Mouse (Mus musculus): ENCODE measurements around the gene Tmub2. TPM values are rescaled to one million over a fixed set of nuclear protein-coding genes. Genes with fewer than 3 reads are reported as not detected.

The Tmub2 gene
- polyA plus RNA-seq, 1 experiment from 2014 or later, result 30.9 TPM

Other genes starting within 250 kb of the Tmub2 start
- gene Cd300lg, start 243.4 kb upstream of the Tmub2 start, polyA plus RNA-seq (2018), result 0.19 to 0.50 TPM (median 0.22 TPM) in 3 replicates
- not detected in 3 replicates for gene Mpp2, start 196.4 kb upstream of the Tmub2 start, polyA plus RNA-seq (2018)
- not detected in 3 replicates for gene Ppy, start 183.6 kb upstream of the Tmub2 start, polyA plus RNA-seq (2018)
- gene Pyy, start 177.1 kb upstream of the Tmub2 start, polyA plus RNA-seq (2018), result not detected in 3 replicates
- not detected in 3 replicates for gene Nags, start 139.4 kb upstream of the Tmub2 start, polyA plus RNA-seq (2018)
- 4.6 to 11.0 TPM (median 10.6 TPM) in 3 replicates for gene Tmem101, start 128.5 kb upstream of the Tmub2 start, polyA plus RNA-seq (2018)
- 28.1 to 59.1 TPM (median 48.0 TPM) in 3 replicates for gene Lsm12, start 99.6 kb upstream of the Tmub2 start, polyA plus RNA-seq (2018)
- gene G6pc3, start 95.3 kb upstream of the Tmub2 start, polyA plus RNA-seq (2018), result 17.7 to 29.9 TPM (median 27.6 TPM) in 3 replicates
- gene Hdac5, start 54.8 kb upstream of the Tmub2 start, polyA plus RNA-seq (2018), result 31.9 to 58.0 TPM (median 47.9 TPM) in 3 replicates
- 0.22 to 4.2 TPM (median 1.5 TPM) in 3 replicates for gene BC030867, start 36.0 kb upstream of the Tmub2 start, polyA plus RNA-seq (2018)
- not detected in 3 replicates for gene Asb16, start 16.2 kb upstream of the Tmub2 start, polyA plus RNA-seq (2018)
- 14.9 to 36.0 TPM (median 29.4 TPM) in 3 replicates for gene Atxn7l3, start 11.7 kb downstream of the Tmub2 start, polyA plus RNA-seq (2018)
- gene Ubtf, start 34.8 kb downstream of the Tmub2 start, polyA plus RNA-seq (2018), result 44.6 to 66.0 TPM (median 62.1 TPM) in 3 replicates
- not detected in 3 replicates for gene Slc4a1, start 81.3 kb downstream of the Tmub2 start, polyA plus RNA-seq (2018)
- gene Rundc3a, start 108.5 kb downstream of the Tmub2 start, polyA plus RNA-seq (2018), result 0.12 to 1.0 TPM (median 0.30 TPM) in 3 replicates
- gene Slc25a39, start 123.0 kb downstream of the Tmub2 start, polyA plus RNA-seq (2018), result 110 to 131 TPM (median 120 TPM) in 3 replicates
- 2,366 to 2,992 TPM (median 2,461 TPM) in 3 replicates for gene Grn, start 145.4 kb downstream of the Tmub2 start, polyA plus RNA-seq (2018)
- not detected in 3 replicates for gene Fam171a2, start 162.8 kb downstream of the Tmub2 start, polyA plus RNA-seq (2018)
- gene Itga2b, start 185.2 kb downstream of the Tmub2 start, polyA plus RNA-seq (2018), result 0.73 to 0.90 TPM (median 0.79 TPM) in 3 replicates